Mouse (Mus musculus) intestine, embryonic 14.5 days (tissue): ENCODE measurements around the gene Bbc3. TPM values are rescaled to one million over a fixed set of nuclear protein-coding genes. Genes with fewer than 3 reads are reported as not detected.
"Not testable (repeated sequence)": the region's sequence is repeated elsewhere in the genome, so short reads cannot be mapped to it uniquely, and the experiment has no call there.

Experiments used
- ATAC-seq: fragments of 200-750 bp; cut with Nextera tagmentation; replicated peaks from 2 replicates; pipeline ENCODE4 v1.8.0; 2017; ENCODE audit warnings: low read depth, moderate number of reproducible peaks, moderate TSS enrichment, moderate library complexity; ENCODE audit not compliant: low FRiP score, low TSS enrichment
- DNase-seq: peaks from one replicate; pipeline ENCODE4 v3.0.0-alpha.2; 2018; ENCODE audit warnings: low spot score
- H3K27ac ChIP-seq: fragments of 300-500 bp; sonication (generic); 2 replicates; pipeline ENCODE4 v1.5.1; 2014; ENCODE audit warnings: low read depth, mild to moderate bottlenecking, control low read depth
- H3K27me3 ChIP-seq: fragments of 300-500 bp; sonication (generic); replicated peaks from 2 replicates; pipeline ENCODE4 v1.6.1; 2014; ENCODE audit warnings: low read length, control low read depth; ENCODE audit not compliant: control insufficient read depth, insufficient read depth
- H3K36me3 ChIP-seq: fragments of 300-500 bp; sonication (generic); 2 replicates; pipeline ENCODE4 v1.6.1; 2014; ENCODE audit warnings: low read length, control low read depth; ENCODE audit not compliant: control insufficient read depth, insufficient read depth
- H3K4me1 ChIP-seq: fragments of 300-500 bp; sonication (generic); replicated peaks from 2 replicates; pipeline ENCODE4 v1.6.1; 2014; ENCODE audit warnings: low read length, control low read depth, mixed read lengths; ENCODE audit not compliant: control insufficient read depth, insufficient read depth
- H3K4me2 ChIP-seq: fragments of 300-500 bp; sonication (generic); 2 replicates; pipeline ENCODE4 v1.6.1; 2014; ENCODE audit warnings: low read length
- H3K4me3 ChIP-seq: fragments of 300-500 bp; sonication (generic); 2 replicates; pipeline ENCODE4 v1.5.1; 2014; ENCODE audit warnings: low read depth, low read length, control low read depth, mixed read lengths
- H3K9ac ChIP-seq: fragments of 300-500 bp; sonication (generic); 2 replicates; pipeline ENCODE4 v1.6.1; 2014; ENCODE audit warnings: mild to moderate bottlenecking, low read length
- H3K9me3 ChIP-seq: fragments of 300-500 bp; sonication (generic); 2 replicates; pipeline ENCODE4 v1.6.1; 2016; ENCODE audit warnings: low read length, control low read depth; ENCODE audit not compliant: control insufficient read depth
- WGBS: fragments of 180-500 bp; shearing (Covaris S2); extraction: QIAGEN DNeasy Blood & Tissue Kit; methylation state at CpG from one replicate; pipeline ENCODE4 v1.1.7; 2014; 5-methylcytosine and 5-hydroxymethylcytosine counted together
- polyA plus RNA-seq: library from polyadenylated mRNA; unstranded; fragments of >200 nt; fragmentation: Nextera tagmentation; extraction: Ambion mirVana; gene quantifications from 2 replicates; pipeline ENCODE4 v1.2.1, GENCODE M21; 2014

The Bbc3 gene
- 4.1 and 4.9 TPM in 2 replicates for polyA plus RNA-seq

- 45% methylated on average over 1 of the region's 1 CpGs for WGBS
- peak within 1 kb of the TSS; percentile 62 for H3K4me3 ChIP-seq
- not testable (repeated sequence) for DNase-seq, H3K36me3 ChIP-seq, H3K9me3 ChIP-seq, H3K27me3 ChIP-seq, ATAC-seq
- peaks cover 22% of the 10 kb centered on the region for H3K4me1 ChIP-seq
- H3K27ac ChIP-seq = peak within 1 kb of the TSS; percentile 27; the same call in 1 of the 2 replicates
- peak within 1 kb of the TSS; percentile 49 for H3K9ac ChIP-seq
- H3K4me2 ChIP-seq = peak within 1 kb of the TSS; percentile 95
These were observed at the start of gene Bbc3 for GRCm38 (mm10) chr7:16308093-16308492. Gene Bbc3, plus strand, starts transcription at chr7:16308393.

GRCm38 (mm10) chr7:16259110-16259590 lies 49.0 kb upstream of the Bbc3 start, which contains the start of gene C5ar1:
Gene C5ar1, minus strand, starts transcription at chr7:16259540.
- H3K4me1 ChIP-seq = no peaks in the 10 kb centered on the region
- no peaks in the 10 kb centered on the region for H3K36me3 ChIP-seq
- no peak within 1 kb of the TSS for H3K9ac ChIP-seq
- H3K4me3 ChIP-seq = no peak within 1 kb of the TSS
- no peaks in the 10 kb centered on the region for H3K27me3 ChIP-seq
- ATAC-seq (no peak), DNase-seq (no peak)
- H3K27ac ChIP-seq = no peak within 1 kb of the TSS
- H3K9me3 ChIP-seq = no peaks in the 10 kb centered on the region
- H3K4me2 ChIP-seq = no peak within 1 kb of the TSS
- 84% methylated on average over 5 of the region's 5 CpGs for WGBS

DNA sequence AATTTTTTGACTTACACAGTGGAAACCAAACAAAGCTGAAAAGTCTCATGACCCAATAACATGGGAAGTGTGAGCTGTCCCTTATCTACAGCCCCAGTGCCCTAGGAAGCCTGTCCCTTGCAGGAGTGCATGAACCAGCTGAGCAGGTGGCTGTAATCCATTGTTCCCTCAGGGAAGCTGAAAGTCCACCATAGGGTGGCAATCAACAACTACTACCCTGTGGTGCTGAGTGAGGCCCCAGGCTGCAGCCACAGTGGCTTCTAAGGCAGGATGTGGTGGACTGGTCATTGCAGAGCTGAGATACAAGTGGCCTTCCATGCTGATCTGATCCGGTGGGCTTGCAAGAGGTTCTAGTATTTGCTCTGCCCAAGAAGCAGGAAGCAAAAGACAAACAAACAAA lies 47.1 kb upstream of the Bbc3 start:
- peak; percentile 49 for DNase-seq

DNA sequence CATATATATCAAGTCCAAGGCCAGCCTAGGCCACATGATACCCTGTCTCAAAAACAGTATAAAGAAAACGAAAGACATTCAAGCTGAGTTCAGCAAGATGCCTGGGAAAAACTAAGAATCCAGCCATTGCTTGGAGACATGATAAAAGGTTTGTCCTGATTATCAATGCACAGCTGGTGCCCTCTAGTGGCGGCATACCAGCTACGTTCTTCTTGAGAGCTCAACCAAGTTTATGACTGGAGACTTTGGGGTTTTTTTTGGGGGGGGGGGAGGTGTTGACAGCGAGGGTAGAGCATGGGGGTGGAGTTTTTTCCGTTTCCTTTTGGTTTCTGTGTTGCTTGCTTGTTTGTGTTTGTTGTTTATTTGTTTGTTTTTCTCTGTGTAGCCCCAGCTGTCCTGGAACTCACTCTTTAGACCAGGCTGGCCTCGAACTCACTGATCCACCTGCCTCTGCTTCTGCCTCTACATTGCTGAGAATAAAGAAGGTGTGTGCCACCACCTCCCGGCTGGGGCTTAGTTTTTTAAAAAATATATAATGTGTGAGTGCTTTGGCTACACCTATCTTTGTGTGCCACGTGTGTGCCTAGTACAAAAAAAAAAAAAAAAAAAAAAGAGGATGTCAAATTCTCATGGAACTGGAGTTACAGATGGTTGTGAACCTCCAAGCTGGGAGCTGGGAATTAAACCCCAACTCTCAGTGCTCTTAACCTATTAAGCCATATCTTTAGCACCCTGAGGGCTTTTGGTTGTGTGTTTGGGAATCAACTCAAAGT lies 45.0 kb upstream of the Bbc3 start:
- 29% methylated on average over 8 of the region's 8 CpGs for WGBS
- Histone ChIP-seq H3K36me3 (no peaks in the 10 kb centered on the region), H3K27ac (no peak overlapping the region), H3K4me1 (no peaks in the 10 kb centered on the region), H3K27me3 (no peaks in the 10 kb centered on the region), H3K9me3 (0 out of 2 replicates have a peak, but pooled peaks cover 5% of the 10 kb centered on the region), H3K4me3 (no peak overlapping the region), H3K9ac (no peak overlapping the region), H3K4me2 (no peak overlapping the region)
- ATAC-seq (no peak), DNase-seq (peak; percentile 77)

More for the DNA sequence above, 47.1 kb upstream of the Bbc3 start:
- Histone ChIP-seq H3K9me3 (0 out of 2 replicates have a peak, but pooled peaks cover 5% of the 10 kb centered on the region), H3K4me3 (no peak overlapping the region), H3K4me1 (no peaks in the 10 kb centered on the region), H3K27ac (no peak overlapping the region), H3K36me3 (no peaks in the 10 kb centered on the region), H3K27me3 (no peaks in the 10 kb centered on the region), H3K9ac (no peak overlapping the region), H3K4me2 (no peak overlapping the region)
- WGBS = 81% methylated on average over 1 of the region's 1 CpGs
- no peak for ATAC-seq

DNA sequence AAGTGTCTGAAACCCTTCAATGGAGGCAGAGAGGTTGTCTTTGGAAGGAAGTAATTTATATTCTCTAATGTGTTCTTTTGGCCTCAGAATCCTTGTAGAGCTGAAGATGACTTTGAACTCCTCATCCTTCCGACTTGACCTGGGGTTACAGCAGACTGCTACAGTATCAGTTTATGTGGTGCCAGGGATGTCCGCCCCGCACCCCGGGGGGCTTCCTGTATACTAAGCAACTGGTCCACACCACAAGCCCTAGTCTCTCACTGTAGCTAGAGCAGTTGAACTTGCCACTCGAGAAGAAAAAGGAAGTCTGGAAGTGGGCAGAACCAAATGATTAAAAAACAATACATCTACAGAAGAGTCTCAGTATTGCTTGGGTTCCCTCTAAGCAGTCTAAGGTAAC lies 44.4 kb upstream of the Bbc3 start:
- 0 out of 2 replicates have a peak, but pooled peaks cover 5% of the 10 kb centered on the region for H3K9me3 ChIP-seq
- no peaks in the 10 kb centered on the region for H3K36me3 ChIP-seq
- H3K9ac ChIP-seq = no peak overlapping the region
- DNase-seq (no peak), ATAC-seq (no peak)
- no peak overlapping the region for H3K27ac ChIP-seq
- H3K4me1 ChIP-seq = no peaks in the 10 kb centered on the region
- 82% methylated on average over 5 of the region's 5 CpGs for WGBS
- H3K27me3 ChIP-seq = no peaks in the 10 kb centered on the region
- H3K4me3 ChIP-seq = no peak overlapping the region
- H3K4me2 ChIP-seq = no peak overlapping the region

DNA sequence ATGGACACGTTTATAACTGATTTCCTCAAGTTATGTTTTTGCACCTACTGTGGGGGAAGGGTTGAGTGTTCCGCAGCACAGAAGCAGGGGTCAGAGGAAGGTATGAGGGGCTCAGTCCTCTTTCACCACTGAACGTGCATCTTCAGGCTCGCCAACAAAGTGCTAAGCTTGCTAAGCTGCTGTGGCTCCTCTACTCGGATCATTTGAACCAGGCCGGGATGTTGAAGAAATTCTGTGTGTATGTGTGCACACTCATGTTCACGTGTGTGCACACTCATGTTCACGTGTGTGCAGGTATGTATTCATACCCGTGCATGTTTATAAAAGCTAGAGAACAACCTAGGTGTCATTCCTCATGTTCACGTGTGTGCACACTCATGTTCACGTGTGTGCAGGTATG lies 42.3 kb upstream of the Bbc3 start:
- Histone ChIP-seq H3K27ac (no peak overlapping the region), H3K9ac (no peak overlapping the region), H3K9me3 (0 out of 2 replicates have a peak, but pooled peaks cover 5% of the 10 kb centered on the region), H3K4me2 (no peak overlapping the region), H3K4me1 (no peaks in the 10 kb centered on the region), H3K36me3 (no peaks in the 10 kb centered on the region), H3K4me3 (no peak overlapping the region), H3K27me3 (no peaks in the 10 kb centered on the region)
- DNase-seq = no peak
- 91% methylated on average over 11 of the region's 11 CpGs for WGBS
- ATAC-seq = no peak

- WGBS = 85% methylated on average over 7 of the region's 7 CpGs
- H3K36me3 ChIP-seq, H3K4me3 ChIP-seq, H3K9me3 ChIP-seq, H3K4me2 ChIP-seq, H3K4me1 ChIP-seq, DNase-seq, ATAC-seq, H3K27ac ChIP-seq, H3K9ac ChIP-seq, H3K27me3 ChIP-seq: not testable (repeated sequence)
These were observed 41.6 kb upstream of the Bbc3 start for GRCm38 (mm10) chr7:16266593-16266992.

GRCm38 (mm10) chr7:16271139-16271538 lies 37.1 kb upstream of the Bbc3 start:
- Histone ChIP-seq H3K27me3 (no peaks in the 10 kb centered on the region), H3K4me3 (no peak overlapping the region), H3K4me2 (no peak overlapping the region), H3K36me3 (peaks cover 11% of the 10 kb centered on the region), H3K27ac (no peak overlapping the region), H3K4me1 (peaks cover 23% of the 10 kb centered on the region), H3K9me3 (no peaks in the 10 kb centered on the region), H3K9ac (no peak overlapping the region)
- WGBS = 88% methylated on average over 1 of the region's 1 CpGs
- ATAC-seq (no peak), DNase-seq (no peak)
